Mouse (Mus musculus) kidney, postnatal 36 days (tissue): ENCODE results near the gene Slc9a5.

Experiments
- DNase-seq, 2 experiments: peaks; one replicate each; pipeline ENCODE4 v3.0.0; 2021 to 2022; ENCODE audit warnings: mixed read lengths in 2 of 2

Slc9a5 gene

DNA sequence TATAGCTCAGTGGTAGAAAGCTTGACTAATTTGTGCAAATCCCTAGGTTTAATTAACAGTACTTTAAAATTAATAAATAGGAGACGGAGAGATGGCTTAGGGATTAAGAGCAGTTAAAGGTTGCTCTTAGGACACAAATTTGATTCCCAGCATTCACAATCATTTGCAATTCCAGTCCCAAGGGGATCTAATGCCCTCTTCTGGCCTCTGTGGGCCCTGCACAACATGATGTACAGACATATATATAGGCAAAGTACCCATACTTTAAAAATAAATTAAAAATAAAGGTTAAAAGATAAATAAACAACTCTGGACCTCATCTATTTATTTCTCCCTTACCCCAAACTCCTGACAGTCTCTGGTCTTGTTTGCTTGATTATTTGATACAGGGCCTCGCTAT lies 70.3 kb downstream of the Slc9a5 start:
- peak in 1 of 2 experiments; percentile 20 for DNase-seq
